Mouse (Mus musculus) CD4-positive naive resting alpha-beta T cell, adult 57 days (primary cell): Measurements from ENCODE around the gene Stub1. TPM values are rescaled to one million over a fixed set of nuclear protein-coding genes. Genes with fewer than 3 reads are reported as not detected.

Source experiments
- total RNA-seq: library from RNA; stranded (reverse); gene quantifications from one replicate; pipeline ENCODE4 v1.2.4, GENCODE M21; 2023

Gene Stub1
- total RNA-seq, result 74.2 TPM

DNA sequence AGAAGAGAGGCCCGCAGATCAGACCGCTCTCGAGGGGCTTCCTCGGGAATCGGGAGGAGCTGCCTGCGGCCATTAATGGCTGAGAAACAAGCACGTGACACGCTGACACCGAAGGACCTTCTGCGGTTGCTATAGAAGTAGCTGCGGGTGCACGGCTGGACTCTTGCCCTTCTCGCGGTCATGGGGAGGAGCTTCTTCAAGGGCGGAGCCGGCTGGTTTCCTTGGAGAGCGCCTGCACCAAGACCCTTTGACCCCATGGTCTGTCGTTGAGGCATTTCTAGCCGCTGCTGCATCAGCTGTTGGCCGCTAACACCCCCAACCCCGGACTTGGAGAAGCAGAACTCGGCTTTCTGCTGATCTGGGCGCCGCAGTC, at the start of gene Stub1:
Gene Stub1 (minus strand): TSS at position 114 of the 373 bp plus-strand sequence.

DNA sequence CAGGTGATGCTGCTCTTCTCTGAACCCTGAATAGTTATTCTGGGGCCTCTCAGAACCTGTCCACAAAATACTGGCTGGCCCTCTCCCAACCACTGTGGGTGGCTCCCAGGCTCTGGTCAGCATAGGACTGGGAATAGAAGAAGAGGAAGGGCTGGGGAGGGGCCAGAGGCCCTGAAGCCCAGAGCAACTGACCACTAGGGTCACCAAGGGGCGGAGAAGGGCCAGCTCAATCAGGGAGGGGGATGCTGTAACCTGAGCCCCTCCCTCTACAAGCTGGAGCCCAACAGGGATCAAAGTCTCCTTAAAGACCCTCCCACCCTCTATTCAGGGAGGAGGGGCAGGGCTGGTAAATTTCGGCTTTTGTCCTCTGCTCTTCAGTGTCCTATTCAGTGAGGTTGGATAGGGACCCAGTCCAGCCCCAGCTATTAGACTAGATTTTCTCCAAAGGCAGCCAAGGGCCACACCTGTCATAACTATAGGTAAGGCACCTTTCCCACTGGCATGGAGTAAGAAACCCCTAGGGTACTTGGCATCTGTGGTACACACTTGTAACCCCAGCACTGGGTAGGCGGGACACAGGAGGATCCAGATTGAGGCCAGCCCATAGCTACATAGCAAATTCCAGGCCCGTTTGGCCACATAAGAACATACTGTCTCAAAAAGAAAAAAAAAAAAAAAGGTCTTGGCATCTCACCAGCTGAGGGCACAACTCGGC, 47.1 kb upstream of the Stub1 start, which contains the start of gene Wfikkn1:
Gene Wfikkn1 (minus strand): TSS at position 663 of the 715 bp plus-strand sequence.

DNA sequence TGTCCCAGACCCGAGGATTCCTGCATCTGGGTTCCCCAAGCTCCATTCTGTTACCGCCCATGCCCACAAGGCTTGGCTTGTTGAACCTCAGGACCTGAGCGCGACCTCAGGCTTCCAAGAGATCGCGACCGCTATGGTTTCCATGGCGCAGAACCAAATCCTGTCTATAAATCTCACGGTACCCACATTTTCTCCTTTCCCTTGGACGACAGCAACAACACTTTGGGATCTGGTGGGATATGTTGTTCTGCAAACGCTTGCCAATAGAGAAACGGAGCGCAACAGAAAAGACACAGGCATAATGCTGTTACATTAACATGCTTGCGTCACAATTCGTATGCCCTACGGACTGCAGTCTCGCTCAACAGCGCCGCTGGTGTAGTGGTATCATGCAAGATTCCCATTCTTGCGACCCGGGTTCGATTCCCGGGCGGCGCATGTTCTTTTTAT, 41.5 kb upstream of the Stub1 start, which contains the start of gene Mettl26:
Gene Mettl26 (plus strand): TSS at position 354 of the 450 bp plus-strand sequence.

DNA sequence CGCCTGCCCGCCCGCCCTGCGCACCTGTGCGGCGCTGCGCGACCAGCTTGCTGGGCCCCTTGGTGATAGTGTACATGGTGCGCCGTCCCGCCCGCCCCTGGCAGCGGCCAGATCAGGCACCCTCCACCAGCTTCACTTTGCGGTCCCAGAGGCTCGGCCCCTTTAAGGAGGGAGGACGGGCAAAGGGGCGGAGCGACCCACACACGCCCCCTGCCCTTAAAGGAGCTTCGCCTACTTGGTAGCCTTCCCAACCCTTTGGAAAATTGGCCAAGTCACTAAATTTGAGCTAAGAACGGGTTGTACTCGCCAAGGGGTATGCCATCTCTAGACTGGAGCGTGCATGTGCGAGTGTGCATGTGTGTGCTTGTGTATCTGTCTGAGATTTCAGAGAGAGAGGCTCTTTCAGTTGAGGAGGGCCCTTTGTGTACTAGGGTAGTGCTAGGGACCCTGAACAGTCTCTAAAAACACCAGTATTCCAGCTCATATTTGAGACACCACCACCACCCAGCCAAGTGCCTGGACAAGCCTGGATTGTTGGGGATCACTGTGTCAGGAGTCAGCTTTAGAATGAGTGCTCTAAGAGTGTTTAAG, 35.5 kb upstream of the Stub1 start, which contains the start of gene Mcrip2:
Gene Mcrip2 (minus strand): TSS at position 164 of the 591 bp plus-strand sequence.

DNA sequence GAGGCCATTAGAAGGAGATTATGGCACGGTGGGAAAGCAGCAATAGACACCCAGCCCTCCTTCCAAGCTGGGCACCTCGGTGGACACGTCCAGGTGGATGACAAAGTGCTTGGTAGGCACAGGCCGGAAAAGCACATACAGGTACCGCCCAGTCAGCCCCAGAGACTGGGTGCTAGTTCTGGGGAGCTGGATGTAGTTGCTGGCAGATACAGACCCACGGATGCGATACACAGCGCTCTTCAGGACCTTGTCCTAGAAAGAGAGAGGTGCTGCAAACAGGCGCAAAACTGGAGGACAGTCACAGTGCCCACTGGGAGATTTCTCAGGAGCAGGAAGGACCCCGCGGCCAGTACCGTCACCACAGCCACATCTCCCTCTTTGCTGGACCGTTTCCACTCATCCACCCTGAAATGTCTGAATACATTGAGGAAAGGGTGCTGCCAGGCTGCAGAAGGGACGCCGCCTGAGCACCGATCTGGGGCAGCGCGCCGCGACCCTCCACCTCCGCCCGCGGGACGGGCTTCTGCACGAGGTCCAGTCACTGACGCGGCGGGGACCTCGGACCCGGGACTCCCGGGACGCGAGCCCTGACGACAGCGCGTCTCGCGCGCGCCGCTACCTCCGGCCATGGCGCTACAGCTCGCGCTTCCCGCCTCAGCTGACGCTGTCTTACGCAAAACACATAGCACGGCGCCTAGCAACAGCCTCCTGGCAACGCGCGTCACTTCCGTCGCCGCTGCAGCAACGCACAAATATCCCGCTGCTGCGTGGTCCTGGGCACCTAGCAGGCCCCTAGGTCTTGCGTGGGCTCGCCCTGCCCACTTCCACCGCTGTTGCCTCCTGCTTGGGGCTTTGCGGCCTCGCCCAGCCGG, 27.9 kb upstream of the Stub1 start, which contains the start of gene Wdr90:
Gene Wdr90 (minus strand): TSS at position 670 of the 872 bp plus-strand sequence.

DNA sequence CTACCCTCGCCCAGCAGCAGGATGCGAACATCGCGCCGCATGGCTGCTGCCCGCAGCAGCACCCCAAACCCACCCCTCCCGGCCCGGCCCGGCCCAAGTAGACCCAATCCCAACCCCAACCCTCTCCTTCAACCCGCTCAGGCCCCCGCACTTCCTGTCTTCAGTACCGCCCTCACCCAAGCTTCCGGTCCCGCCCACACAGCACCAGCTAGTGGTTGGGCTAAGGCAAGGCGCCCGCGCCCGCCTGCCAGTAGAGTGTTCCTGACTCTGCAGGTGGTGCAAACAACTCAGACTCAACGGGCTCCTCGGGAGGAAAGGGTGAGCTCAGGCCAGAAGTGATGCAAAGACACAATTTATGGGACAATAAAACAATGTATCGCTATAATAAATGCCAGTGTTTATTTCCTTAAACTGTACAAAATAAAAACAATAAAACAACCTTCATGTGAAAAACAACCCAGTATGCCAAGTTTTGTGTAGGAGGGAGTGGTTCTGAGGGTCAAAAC, 11.2 kb upstream of the Stub1 start, which contains the start of gene Rhot2:
Gene Rhot2 (minus strand): TSS at position 456 of the 506 bp plus-strand sequence.

DNA sequence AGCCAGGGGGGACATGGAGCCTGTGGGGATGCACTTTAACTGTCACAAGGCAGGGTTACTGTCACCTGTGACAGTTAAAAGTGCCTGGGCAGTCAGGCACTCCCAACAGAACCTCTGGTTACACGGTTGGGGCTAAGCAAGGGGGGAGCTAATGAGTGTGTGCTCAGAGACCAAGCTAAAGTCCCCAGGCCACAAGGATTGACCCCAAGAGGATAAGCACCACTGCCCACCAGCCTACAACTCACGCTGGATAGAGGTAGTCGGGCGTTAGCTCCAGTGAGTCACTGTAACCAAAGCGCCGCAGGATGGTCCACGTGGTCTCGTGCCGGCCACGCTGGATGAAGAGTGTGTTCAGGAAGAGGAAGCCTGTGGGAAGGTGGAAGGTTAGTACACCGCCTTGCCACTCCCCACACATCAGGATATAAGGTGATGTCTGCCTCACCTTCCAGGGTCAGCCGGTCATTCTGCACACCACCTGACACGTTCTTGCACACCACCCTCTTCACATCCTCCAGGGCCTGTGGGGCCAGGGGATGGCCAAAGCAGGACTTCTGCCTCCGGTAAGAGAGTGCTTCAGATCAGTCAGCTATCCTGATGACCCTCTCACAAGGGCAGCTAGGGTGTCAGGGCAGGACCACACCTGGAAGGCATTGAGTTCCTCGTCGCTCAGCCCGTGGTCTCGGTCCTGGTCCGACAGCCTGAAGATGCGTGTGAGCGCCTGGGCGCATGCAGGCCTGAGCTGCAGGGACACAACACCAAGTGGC, 8.1 kb upstream of the Stub1 start, which contains the start of gene Gm20683:
Gene Gm20683 (minus strand): TSS at position 647 of the 764 bp plus-strand sequence.

DNA sequence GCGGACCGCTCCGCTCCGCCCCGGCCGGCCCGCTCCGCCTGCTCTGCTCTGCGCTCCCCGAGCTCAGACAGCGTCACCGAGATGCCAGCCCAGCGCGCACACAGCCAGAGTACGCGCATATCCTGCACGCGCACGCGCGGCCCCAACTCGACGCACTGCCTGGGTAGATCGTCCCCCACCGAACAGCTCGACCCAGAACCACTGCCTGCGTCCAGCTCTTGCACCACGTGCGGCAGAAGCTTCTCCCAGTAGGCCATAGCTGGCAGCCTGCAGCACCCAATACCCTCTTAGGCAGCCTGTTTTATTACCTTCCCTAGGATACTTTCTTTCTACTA, 3.8 kb upstream of the Stub1 start, which contains the start of gene Rhbdl1:
Gene Rhbdl1 (minus strand): TSS at position 220 of the 335 bp plus-strand sequence.

DNA sequence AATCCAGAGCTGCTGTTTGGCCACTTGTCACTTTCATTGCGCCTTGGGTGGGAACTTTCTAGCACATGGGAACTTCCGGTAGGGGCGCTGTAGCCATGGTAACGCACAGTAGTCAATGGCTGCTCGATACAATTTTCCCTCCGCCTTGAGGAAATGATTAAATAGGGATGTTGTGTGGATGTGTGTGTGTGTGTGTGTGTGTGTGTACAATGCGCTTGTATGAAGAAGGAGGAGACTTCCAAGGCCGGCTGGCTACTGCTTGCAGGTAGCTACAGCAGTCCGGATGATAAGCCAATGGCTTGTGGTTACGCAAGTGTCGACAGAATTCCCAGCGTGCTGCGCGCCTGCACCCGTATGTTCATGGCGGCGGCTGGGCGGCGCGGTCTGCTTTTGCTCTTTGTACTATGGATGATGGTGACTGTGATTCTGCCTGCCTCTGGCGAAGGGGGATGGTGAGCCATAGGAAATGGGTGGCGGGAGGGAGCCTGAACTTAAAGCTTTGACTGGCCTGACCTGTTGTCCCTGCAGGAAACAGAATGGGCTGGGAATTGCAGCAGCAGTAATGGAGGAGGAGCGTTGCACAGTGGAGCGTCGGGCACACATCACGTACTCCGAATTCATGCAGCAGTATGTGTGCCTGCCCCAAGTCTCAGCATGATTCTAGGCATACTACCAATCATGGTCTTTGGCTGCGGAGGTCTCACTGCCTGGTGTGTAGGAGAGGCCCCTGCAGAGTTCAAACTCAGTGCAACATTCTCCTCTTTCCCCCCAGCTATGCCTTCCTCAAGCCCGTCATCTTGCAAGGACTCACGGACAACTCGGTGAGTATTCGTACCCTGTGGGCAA, 4.3 kb downstream of the Stub1 start, which contains the start of gene Jmjd8:
Gene Jmjd8 (plus strand): TSS at position 156 of the 846 bp plus-strand sequence.

DNA sequence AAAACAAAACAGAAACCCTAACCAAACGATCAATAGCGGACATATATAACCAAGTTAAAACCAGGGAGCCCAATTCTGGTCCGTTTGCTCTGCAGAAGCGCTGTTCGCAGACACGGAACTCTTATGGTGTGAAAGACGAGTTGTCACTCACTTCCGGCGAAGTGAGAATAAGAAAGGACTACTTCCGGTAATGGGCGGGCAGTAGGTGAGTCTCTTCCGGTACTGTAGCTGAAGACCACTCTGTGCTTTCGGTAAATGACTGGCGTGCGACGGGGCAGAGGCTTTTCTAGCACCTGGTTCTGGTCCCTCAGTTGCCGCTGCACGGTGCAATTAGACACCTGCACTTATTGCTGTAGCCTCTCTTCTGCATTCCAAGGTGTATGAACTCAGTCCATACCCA, 9.8 kb downstream of the Stub1 start, which contains the start of gene Wdr24:
Gene Wdr24 (plus strand): TSS at position 176 of the 400 bp plus-strand sequence.

DNA sequence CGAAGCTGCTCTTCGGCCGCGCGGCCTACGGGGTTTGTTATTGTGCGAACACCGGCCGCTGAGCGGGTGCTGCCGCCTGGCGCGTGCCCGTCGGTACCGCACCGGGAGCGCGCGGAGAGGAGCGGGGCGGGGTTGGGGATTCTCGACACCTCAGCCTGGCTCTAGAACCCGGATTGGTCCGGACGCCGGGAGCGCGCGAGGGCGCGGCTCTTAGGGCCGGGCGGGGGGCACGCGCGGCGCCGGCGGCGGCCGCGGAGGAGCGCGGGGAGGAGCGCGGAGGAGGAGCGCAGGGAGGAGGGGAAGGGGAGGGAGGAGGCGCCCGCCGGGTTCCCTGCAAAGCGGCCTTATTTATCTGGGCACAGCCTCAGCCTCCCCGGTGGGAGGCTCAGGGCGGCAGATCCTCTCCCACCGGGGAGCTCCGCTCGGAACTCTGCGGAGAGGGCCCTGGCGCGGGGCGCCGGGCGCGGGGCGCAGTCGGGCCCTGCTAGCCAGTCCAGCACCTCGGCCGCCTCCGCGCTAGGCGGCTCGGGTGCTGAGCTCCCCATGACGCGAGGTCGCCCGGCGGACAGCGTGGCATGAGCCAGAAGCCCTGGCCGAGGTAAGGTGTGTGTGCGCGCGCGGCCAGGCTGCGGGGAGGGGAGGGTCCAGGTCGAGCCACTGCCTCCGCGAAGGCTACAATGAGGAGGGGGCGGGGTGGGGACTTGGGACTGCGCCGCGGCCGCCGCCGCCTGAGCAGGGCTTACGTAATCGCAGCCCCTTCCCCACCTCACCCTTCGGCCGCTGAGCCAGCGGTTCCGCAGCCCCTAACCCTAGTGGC, 24.2 kb downstream of the Stub1 start, which contains the start of gene Fbxl16:
Gene Fbxl16 (plus strand): TSS at position 297 of the 817 bp plus-strand sequence.

DNA sequence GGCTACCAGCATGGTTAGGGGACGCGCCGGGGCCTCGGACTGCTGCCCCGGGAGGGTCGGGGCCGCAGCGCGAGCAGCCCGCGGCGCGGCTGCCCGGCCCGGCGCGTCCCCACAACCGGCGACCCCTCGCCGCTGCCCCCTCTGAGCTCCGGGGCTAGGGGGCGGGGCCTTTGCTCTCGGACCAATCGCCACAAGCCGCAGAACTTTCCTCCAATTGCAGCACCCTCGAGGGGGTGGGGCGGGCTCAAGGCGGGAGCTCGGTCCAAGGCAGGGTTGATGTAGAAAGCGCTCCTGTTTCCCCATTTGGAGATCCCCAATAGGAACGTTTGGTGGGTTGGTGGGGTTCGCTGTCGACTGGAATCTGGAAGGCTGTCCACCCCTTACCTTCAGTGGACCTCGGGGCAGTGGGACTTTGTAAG, 36.2 kb downstream of the Stub1 start, which contains the start of gene Metrn:
Gene Metrn (minus strand): TSS at position 186 of the 419 bp plus-strand sequence.

DNA sequence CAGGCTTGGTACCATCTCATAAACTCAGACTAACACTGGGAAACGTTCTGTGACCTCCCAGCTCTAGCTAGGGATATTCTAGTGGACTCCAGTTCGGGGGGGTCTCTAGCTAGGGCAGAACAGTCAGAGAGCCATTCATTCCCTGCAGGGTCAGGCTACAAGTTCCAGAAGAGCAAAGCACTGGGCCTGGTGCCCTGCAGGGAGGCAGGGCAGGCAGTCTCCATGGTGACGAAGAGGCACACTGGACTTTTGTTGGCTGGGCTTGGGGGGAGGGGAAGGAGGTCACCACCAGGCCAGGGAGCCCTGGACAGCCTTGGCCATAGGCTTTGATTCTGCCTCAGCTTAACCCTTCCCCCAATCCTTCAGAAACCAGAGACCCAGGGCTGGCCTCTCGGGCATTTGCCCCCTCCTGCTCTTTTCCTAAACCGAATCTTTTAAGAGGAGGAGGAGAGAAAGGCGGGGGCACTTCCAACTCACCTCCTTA, 37.6 kb downstream of the Stub1 start, which contains the start of gene AC134908.4:
Gene AC134908.4 (minus strand): TSS at position 51 of the 484 bp plus-strand sequence.

DNA sequence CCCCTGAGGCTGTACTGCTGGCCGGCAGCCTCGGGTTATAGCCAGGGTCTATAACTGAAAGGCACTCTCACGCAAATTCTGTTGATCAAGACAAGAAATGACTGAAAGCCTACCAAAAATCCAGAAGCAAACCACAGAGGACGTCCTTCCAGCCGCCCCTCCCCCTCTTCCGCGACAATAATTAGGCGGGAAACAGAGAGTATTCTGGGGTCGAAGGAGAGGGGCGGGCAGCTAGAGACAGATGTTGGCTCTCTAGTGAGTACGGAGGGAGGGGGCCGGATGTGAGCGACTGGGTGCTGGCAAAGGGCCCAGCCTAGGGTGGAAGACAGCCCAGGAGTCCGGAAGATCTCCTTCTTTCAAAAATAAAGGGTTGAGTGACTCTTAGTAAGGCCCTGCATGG, 40.6 kb downstream of the Stub1 start, which contains the start of gene Fam173a:
Gene Fam173a (minus strand): TSS at position 287 of the 400 bp plus-strand sequence.

DNA sequence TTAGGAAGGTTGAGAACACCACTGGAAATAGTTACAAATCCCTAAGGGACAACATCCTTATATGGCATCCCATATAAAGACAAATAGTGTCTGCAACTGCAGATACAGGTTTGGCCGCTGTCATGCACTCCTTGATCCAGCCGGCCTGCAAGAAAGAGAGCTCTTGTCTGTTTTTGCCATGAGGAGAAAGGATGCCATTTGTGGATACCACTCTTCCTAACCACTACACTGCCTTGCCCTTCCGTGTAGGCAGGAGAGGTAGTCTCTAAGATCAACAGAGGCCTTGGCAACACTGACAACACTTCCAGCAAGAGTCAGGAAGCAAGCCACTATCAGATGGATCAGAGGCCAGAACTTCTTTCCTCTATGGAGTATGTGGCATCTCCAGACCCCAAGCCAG, 46.9 kb downstream of the Stub1 start, which contains the start of gene Ccdc78:
Gene Ccdc78 (plus strand): TSS at position 301 of the 400 bp plus-strand sequence.

DNA sequence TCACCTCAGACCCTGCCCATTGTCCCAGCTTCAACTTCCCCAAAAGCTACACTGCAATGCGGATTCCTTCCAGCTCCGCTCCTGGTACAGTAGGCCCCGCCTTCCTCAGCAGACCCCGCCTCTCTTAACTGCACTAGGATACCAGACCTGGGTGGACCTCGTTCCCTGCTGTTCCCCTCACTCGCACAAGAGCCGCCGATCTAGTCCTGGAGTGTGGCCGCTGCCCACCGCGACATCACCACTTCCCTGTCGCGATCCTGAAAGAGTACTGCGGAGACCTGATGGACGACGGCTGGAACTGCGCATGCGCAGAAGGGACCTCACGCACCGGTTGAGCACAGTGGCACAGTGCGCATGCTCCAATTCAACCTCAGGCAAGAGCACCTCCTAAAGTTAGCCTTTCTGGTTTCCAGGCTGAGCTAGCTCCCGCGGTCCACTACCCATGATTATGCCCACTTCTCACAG, 47.9 kb downstream of the Stub1 start, which contains the start of gene Haghl:
Gene Haghl (minus strand): TSS at position 393 of the 465 bp plus-strand sequence.

